Mouse (Mus musculus) thymus, adult 2 months (tissue): ENCODE results near the gene Slco2a1.

Source experiments
- CTCF ChIP-seq: fragments of 200-500 bp; IDR thresholded peaks from 2 replicates; pipeline ENCODE4 v1.5.1; 2012; ENCODE audit warnings: mild to moderate bottlenecking, control low read depth, low read length, moderate library complexity, borderline replicate concordance; ENCODE audit not compliant: control insufficient read depth, poor library complexity, insufficient read depth; ENCODE audit errors: extremely low read depth
- POLR2A ChIP-seq: fragments of 200-500 bp; IDR thresholded peaks from 2 replicates; pipeline ENCODE4 v1.6.1; 2012; ENCODE audit warnings: mild to moderate bottlenecking, low read length, control low read depth, moderate library complexity; ENCODE audit not compliant: control insufficient read depth, poor library complexity, insufficient read depth; ENCODE audit errors: extremely low read depth

GRCm38 (mm10) chr9:103114901-103115300 lies 126.4 kb downstream of the Slco2a1 start:
- no peak for TF ChIP-seq POLR2A
- TF ChIP-seq CTCF = no peak
